Mouse (Mus musculus) bone marrow macrophage, adult 2 months (primary cell): ENCODE data around the gene Gnb2.

ENCODE experiments used
- CTCF ChIP-seq: IDR thresholded peaks from 2 replicates; pipeline ENCODE4 v1.5.1; 2012; ENCODE audit warnings: low read depth, mild to moderate bottlenecking, low read length, moderate library complexity
- POLR2A ChIP-seq: IDR thresholded peaks from 2 replicates; pipeline ENCODE4 v1.6.1; 2012; ENCODE audit warnings: mild to moderate bottlenecking, low read depth, low read length, borderline replicate concordance

GRCm38 (mm10) chr5:137533117-137533827 lies at the start of gene Gnb2, which contains the start of gene Epo:
- TF ChIP-seq CTCF (no peak), POLR2A (no peak)
